Mouse (Mus musculus): ENCODE data around the gene Ttyh2. TPM values are rescaled to one million over a fixed set of nuclear protein-coding genes. Genes with fewer than 3 reads are reported as not detected.

Ttyh2 gene
- polyA plus RNA-seq (2012; rRNA removed), result 81.2 and 92.5 TPM in 2 replicates

- DNase-seq, result peak; percentile 87 to 91
- Histone ChIP-seq H3K27ac (ENCODE audit: insufficient read depth, low read length) (peak within 1 kb of the TSS; percentile 73), H3K27me3 (ENCODE audit: control insufficient read depth, insufficient read depth, low read length) (no peaks in the 10 kb centered on the region), H3K4me3 (replicated peaks; ENCODE audit: insufficient read depth, low read depth, low read length) (peak within 1 kb of the TSS; percentile 97), H3K4me1 (ENCODE audit: control insufficient read depth, insufficient read depth, low read length) (peaks cover 35% of the 10 kb centered on the region)
- under 1% methylated on average over 40 of the region's 40 CpGs for WGBS
- TF ChIP-seq POLR2A (IDR thresholded peaks at IDR 0.05; ENCODE audit: borderline replicate concordance, insufficient read depth, low read length) (peak; percentile 78), CTCF (IDR thresholded peaks at IDR 0.05; ENCODE audit: borderline replicate concordance, insufficient read depth, low read depth, low read length) (no peak)
Measured at GRCm38 (mm10) chr11:114675341-114675825, at the start of gene Ttyh2. Ttyh2 (plus strand) TSS chr11:114675431.

- Histone ChIP-seq H3K4me3 (replicated peaks; ENCODE audit: insufficient read depth, low read depth, low read length) (no peak overlapping the region), H3K27ac (ENCODE audit: insufficient read depth, low read length) (no peak overlapping the region), H3K27me3 (ENCODE audit: control insufficient read depth, insufficient read depth, low read length) (no peaks in the 10 kb centered on the region), H3K4me1 (ENCODE audit: control insufficient read depth, insufficient read depth, low read length) (no peaks in the 10 kb centered on the region)
- 50% methylated on average over 13 of the region's 13 CpGs for WGBS
- TF ChIP-seq POLR2A (IDR thresholded peaks at IDR 0.05; ENCODE audit: borderline replicate concordance, insufficient read depth, low read length) (no peak), CTCF (IDR thresholded peaks at IDR 0.05; ENCODE audit: borderline replicate concordance, insufficient read depth, low read depth, low read length) (no peak)
- DNase-seq, result peak in 1 of 2 experiments; percentile 22
Measured at GRCm38 (mm10) chr11:114626071-114626690, 49.0 kb upstream of the Ttyh2 start.

- 91% methylated on average over 6 of the region's 6 CpGs for WGBS
- H3K27me3 ChIP-seq (ENCODE audit: control insufficient read depth, insufficient read depth, low read length), result no peaks in the 10 kb centered on the region
- H3K4me3 ChIP-seq (replicated peaks; ENCODE audit: insufficient read depth, low read depth, low read length), result no peak overlapping the region
- no peak overlapping the region for H3K27ac ChIP-seq (ENCODE audit: insufficient read depth, low read length)
- DNase-seq, result no peak
- H3K4me1 ChIP-seq (ENCODE audit: control insufficient read depth, insufficient read depth, low read length), result no peaks in the 10 kb centered on the region
- TF ChIP-seq CTCF (IDR thresholded peaks at IDR 0.05; ENCODE audit: borderline replicate concordance, insufficient read depth, low read depth, low read length) (no peak), POLR2A (IDR thresholded peaks at IDR 0.05; ENCODE audit: borderline replicate concordance, insufficient read depth, low read length) (no peak)
Measured at GRCm38 (mm10) chr11:114627036-114627435, 48.2 kb upstream of the Ttyh2 start.

DNA sequence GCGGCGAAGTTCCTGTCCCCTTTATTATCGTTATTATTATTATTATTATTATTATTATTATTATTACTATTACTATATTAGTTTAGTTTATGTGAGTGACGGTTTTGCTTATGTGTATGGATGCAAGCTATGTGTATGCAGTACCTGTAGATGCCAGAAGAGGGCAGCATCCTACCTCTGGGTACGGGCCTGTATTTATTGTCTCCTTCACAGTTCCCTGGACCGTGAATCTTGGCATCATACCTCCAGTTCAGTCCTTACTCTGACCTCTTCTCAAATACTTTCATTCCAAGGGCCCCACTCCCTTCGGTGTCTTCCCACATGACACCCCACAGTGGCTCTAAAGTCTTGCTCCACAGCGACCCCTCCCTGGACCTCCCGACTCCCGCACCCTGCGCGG, 47.2 kb upstream of the Ttyh2 start:
- H3K27me3 ChIP-seq (ENCODE audit: control insufficient read depth, insufficient read depth, low read length), result no peaks in the 10 kb centered on the region
- peak; percentile 31; the same call in 1 of the 2 replicates for TF ChIP-seq CTCF (IDR thresholded peaks at IDR 0.05; ENCODE audit: borderline replicate concordance, insufficient read depth, low read depth, low read length)
- TF ChIP-seq POLR2A (IDR thresholded peaks at IDR 0.05; ENCODE audit: borderline replicate concordance, insufficient read depth, low read length), result no peak
- DNase-seq, result no peak
- H3K4me3 ChIP-seq (replicated peaks; ENCODE audit: insufficient read depth, low read depth, low read length), result no peak overlapping the region
- WGBS, result 83% methylated on average over 12 of the region's 12 CpGs
- no peak overlapping the region for H3K27ac ChIP-seq (ENCODE audit: insufficient read depth, low read length)
- H3K4me1 ChIP-seq (ENCODE audit: control insufficient read depth, insufficient read depth, low read length), result no peaks in the 10 kb centered on the region

DNA sequence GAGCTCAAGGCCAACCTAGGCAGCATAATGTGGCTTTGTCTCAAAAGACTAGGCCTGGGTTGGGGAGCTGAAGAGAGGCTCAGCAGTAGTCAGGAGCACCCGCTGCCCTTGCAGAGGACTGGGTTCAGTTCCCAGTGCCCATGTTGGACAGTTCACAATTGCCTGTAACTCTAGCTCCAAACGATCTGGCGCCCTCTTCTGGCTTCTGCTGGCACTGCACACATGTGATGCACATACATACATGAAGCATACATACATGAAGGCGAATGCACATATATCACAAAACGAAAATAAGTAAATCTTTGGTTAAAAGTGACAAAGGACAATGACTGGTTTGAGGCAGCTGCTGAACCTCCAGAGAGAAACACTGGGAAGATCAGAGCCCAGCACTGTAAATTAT, 45.2 kb upstream of the Ttyh2 start:
- Histone ChIP-seq H3K4me3 (replicated peaks; ENCODE audit: insufficient read depth, low read depth, low read length) (no peak overlapping the region), H3K4me1 (ENCODE audit: control insufficient read depth, insufficient read depth, low read length) (no peaks in the 10 kb centered on the region), H3K27ac (ENCODE audit: insufficient read depth, low read length) (no peak overlapping the region), H3K27me3 (ENCODE audit: control insufficient read depth, insufficient read depth, low read length) (no peaks in the 10 kb centered on the region)
- TF ChIP-seq POLR2A (IDR thresholded peaks at IDR 0.05; ENCODE audit: borderline replicate concordance, insufficient read depth, low read length), result no peak
- TF ChIP-seq CTCF (IDR thresholded peaks at IDR 0.05; ENCODE audit: borderline replicate concordance, insufficient read depth, low read depth, low read length), result peak; percentile 30; the same call in 1 of the 2 replicates
- no peak for DNase-seq
- 86% methylated on average over 5 of the region's 5 CpGs for WGBS

GRCm38 (mm10) chr11:114632266-114632665, 43.0 kb upstream of the Ttyh2 start:
- TF ChIP-seq POLR2A (IDR thresholded peaks at IDR 0.05; ENCODE audit: borderline replicate concordance, insufficient read depth, low read length) (no peak), CTCF (IDR thresholded peaks at IDR 0.05; ENCODE audit: borderline replicate concordance, insufficient read depth, low read depth, low read length) (no peak)
- Histone ChIP-seq H3K4me3 (replicated peaks; ENCODE audit: insufficient read depth, low read depth, low read length) (no peak overlapping the region), H3K27me3 (ENCODE audit: control insufficient read depth, insufficient read depth, low read length) (no peaks in the 10 kb centered on the region), H3K27ac (ENCODE audit: insufficient read depth, low read length) (no peak overlapping the region), H3K4me1 (ENCODE audit: control insufficient read depth, insufficient read depth, low read length) (peaks cover 8% of the 10 kb centered on the region)
- no peak for DNase-seq
- 70% methylated on average over 8 of the region's 8 CpGs for WGBS

- Histone ChIP-seq H3K4me3 (replicated peaks; ENCODE audit: insufficient read depth, low read depth, low read length) (peak overlapping the region; percentile 12), H3K4me1 (ENCODE audit: control insufficient read depth, insufficient read depth, low read length) (peaks cover 9% of the 10 kb centered on the region), H3K27ac (ENCODE audit: insufficient read depth, low read length) (no peak overlapping the region), H3K27me3 (ENCODE audit: control insufficient read depth, insufficient read depth, low read length) (no peaks in the 10 kb centered on the region)
- 0% methylated on average over 6 of the region's 6 CpGs for WGBS
- TF ChIP-seq CTCF (IDR thresholded peaks at IDR 0.05; ENCODE audit: borderline replicate concordance, insufficient read depth, low read depth, low read length) (peak; percentile 98), POLR2A (IDR thresholded peaks at IDR 0.05; ENCODE audit: borderline replicate concordance, insufficient read depth, low read length) (no peak)
- peak; percentile 76 to 87 for DNase-seq
Measured at GRCm38 (mm10) chr11:114636292-114636691, 38.9 kb upstream of the Ttyh2 start.

Data from cerebellum, adult 2 months (tissue).